Mouse (Mus musculus) heart, adult 9 months (tissue): ENCODE measurements around the gene Gm13043.
"Not testable (repeated sequence)": the region's sequence is repeated elsewhere in the genome, so short reads cannot be mapped to it uniquely, and the experiment has no call there.

ENCODE experiments used
- DNase-seq, 2 experiments: peaks; one replicate each; pipeline ENCODE4 v3.0.0; 2022; ENCODE audit warnings: low spot score in 2 of 2

Gene Gm13043

DNA sequence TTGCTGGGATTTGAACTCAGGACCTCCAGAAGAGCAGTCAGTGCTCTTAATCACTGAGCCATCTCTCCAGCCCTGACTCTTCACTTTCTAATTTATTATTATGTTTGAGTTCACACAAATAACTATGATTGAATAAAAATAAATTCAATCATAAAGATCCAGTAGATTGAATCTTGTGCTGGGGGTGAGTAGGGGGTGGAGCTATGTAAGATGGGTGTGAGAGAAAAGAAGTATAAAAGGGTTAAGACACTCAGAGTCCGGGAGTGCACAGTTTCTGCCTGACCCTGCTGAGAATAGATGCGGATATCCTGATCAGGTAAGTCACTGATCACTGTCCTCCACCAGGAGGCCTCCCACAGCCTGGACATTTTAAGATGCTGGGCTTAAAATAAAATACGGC lies at the start of gene Gm13043:
Gene Gm13043, plus strand, starts transcription at position 301 of the 400 bp plus-strand sequence.
- no peak for DNase-seq

DNA sequence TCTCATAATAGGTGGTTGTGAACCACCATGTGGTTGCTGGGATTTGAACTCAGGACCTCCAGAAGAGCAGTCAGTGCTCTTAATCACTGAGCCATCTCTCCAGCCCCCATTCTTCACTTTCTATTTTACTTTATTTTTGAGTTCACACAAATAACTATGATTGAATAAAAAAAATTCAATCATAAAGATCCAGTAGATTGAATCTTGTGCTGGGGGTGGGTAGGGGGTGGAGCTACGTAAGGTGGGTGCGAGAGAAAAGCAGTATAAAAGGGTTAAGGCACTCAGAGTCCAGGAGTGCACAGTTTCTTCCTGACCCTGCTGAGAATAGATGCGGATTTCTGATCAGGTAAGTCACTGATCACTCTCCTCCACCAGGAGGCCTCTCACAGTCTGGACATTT lies 24.5 kb downstream of the Gm13043 start, which contains the start of gene Gm13040:
Gene Gm13040, plus strand, starts transcription at position 301 of the 400 bp plus-strand sequence.
- not testable (repeated sequence) for DNase-seq

DNA sequence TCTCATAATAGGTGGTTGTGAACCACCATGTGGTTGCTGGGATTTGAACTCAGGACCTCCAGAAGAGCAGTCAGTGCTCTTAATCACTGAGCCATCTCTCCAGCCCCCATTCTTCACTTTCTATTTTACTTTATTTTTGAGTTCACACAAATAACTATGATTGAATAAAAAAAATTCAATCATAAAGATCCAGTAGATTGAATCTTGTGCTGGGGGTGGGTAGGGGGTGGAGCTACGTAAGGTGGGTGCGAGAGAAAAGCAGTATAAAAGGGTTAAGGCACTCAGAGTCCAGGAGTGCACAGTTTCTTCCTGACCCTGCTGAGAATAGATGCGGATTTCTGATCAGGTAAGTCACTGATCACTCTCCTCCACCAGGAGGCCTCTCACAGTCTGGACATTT lies 40.3 kb downstream of the Gm13043 start, which contains the start of the genes BC080695 and Gm13057:
Gene BC080695, plus strand, starts transcription at position 301 of the 400 bp plus-strand sequence.
Gene Gm13057, plus strand, starts transcription at position 310 of the 400 bp plus-strand sequence.
- DNase-seq, result not testable (repeated sequence)
